23 mouse cellular contexts compared by ENCODE assay signal in the genomic region with DNA sequence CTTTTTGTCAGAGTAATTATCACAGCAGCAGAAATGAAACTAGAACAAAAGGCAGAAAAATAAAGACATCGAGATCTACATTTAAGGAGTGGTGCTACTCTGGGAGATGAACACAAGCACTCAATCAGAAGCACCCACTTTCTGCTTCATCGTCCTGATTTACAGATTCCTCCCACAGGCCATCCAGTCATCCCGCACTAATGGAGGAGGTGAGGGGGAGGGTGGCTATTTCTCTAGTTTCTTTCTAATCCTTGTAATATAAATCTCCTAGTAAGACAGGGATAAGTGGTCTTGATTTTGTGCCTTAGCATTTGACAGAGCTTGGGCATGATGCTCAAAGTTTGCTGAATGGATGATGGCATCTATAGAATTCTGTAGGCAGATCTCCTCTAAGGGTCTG. TPM values are rescaled to one million over a fixed set of nuclear protein-coding genes. Genes with fewer than 3 reads are reported as not detected.
DNase-seq lines count a peak whose midpoint lies in the region.
"Had no signal": no experiment of that assay in that cellular context is flagged by ENCODE, and none has a peak within 500 bp of the region (broad histone marks: within the 10 kb centered on the region; RNA-seq: fewer than 3 reads in every experiment).

No protein-coding gene starts in this region.

- intact Hi-C loops in left cerebral cortex, postnatal 10 days (cut with DNase I) = no loop called here
- intact Hi-C loops in left cerebral cortex, postnatal 25 days (cut with DNase I) = no loop called here

- peak; percentile 13 to 16 for DNase-seq in frontal cortex, postnatal 36 days (ENCODE audit: low spot score in 2 of 2)
- DNase-seq in frontal cortex, postnatal 14 days (ENCODE audit: low spot score in 2 of 2) = no peak
- peak; percentile 13 for DNase-seq in left cerebral cortex, adult 11 months (ENCODE audit: low spot score)
- DNase-seq in left cerebral cortex, postnatal 10 days (ENCODE audit: extremely low spot score in 1 of 2, low spot score in 2 of 2) = no peak
- DNase-seq in right cerebral cortex, adult 18-20 months = peak; percentile 45
- no peak for DNase-seq in right cerebral cortex, postnatal 4 days
- DNase-seq in left cerebral cortex, postnatal 25 days (ENCODE audit: low spot score in 2 of 2) = peak; percentile 11 to 62
- no peak for DNase-seq in layer of hippocampus, postnatal 25 days (ENCODE audit: extremely low spot score in 1 of 2, low spot score in 1 of 2)
- DNase-seq: adrenal gland, postnatal 10 days; adrenal gland, postnatal 36 days; B cell, adult 2 months; cerebellum, adult 11 months; cerebellum, adult 2 months; cerebellum, adult 9-11 months; forebrain, postnatal 0 days; gastrocnemius, postnatal 10 days; gastrocnemius, postnatal 36 days had no signal

RNA-seq across cellular contexts. Expression of a gene that starts 57.5 kb away (rescaled TPM):
- 10 to 100 TPM in 1 of 2 experiments, 1 to 10 TPM in 1; 7.7 to 10.0 TPM for total RNA-seq in left cerebral cortex, postnatal 10 days (2021)
- total RNA-seq in left cerebral cortex, postnatal 25 days (2021) = 1 to 10 TPM; 2.6 to 3.1 TPM
- 1 to 10 TPM; 2.5 to 3.0 TPM for total RNA-seq in layer of hippocampus, postnatal 25 days (2021)
- total RNA-seq: adrenal gland, adult 18-20 months; adrenal gland, postnatal 36 days; CH12.LX; common myeloid progenitor, adult 5-6 weeks; granulocyte monocyte progenitor cell, adult 5-6 weeks; heart, adult 8-10 months; heart, postnatal 25 days had no signal

Comparison
In these comparisons a context has a peak if more than half of its experiments do, and no peak if none do; other contexts are left out.
1. DNase-seq: peak in frontal cortex, postnatal 36 days (2 of 2), left cerebral cortex, adult 11 months (single experiment), right cerebral cortex, adult 18-20 months (single experiment) and left cerebral cortex, postnatal 25 days (2 of 2); none in frontal cortex, postnatal 14 days (0 of 2), left cerebral cortex, postnatal 10 days (0 of 2), right cerebral cortex, postnatal 4 days (single experiment) and layer of hippocampus, postnatal 25 days (0 of 2).